Mouse (Mus musculus) limb, embryonic 15.5 days (tissue): ENCODE measurements around the gene Nat8f4. TPM values are rescaled to one million over a fixed set of nuclear protein-coding genes. Genes with fewer than 3 reads are reported as not detected.
"Not testable (repeated sequence)": the region's sequence is repeated elsewhere in the genome, so short reads cannot be mapped to it uniquely, and the experiment has no call there.

Experiments
- ATAC-seq: fragments of 200-750 bp; cut with Nextera tagmentation; 2 replicates; pipeline ENCODE4 v1.8.0; 2017; ENCODE audit warnings: low read depth, moderate TSS enrichment; ENCODE audit not compliant: insufficient number of reproducible peaks, low FRiP score, low TSS enrichment
- H3K27ac ChIP-seq: fragments of 300-500 bp; sonication (generic); 2 replicates; pipeline ENCODE4 v1.5.1; 2015; ENCODE audit warnings: moderate library complexity, mild to moderate bottlenecking, inconsistent platforms
- H3K27me3 ChIP-seq: fragments of 300-500 bp; sonication (generic); 2 replicates; pipeline ENCODE4 v1.6.1; 2015; ENCODE audit warnings: inconsistent platforms
- H3K36me3 ChIP-seq: fragments of 300-500 bp; sonication (generic); 2 replicates; pipeline ENCODE4 v1.6.1; 2015; ENCODE audit warnings: inconsistent platforms
- H3K4me1 ChIP-seq: fragments of 300-500 bp; sonication (generic); 2 replicates; pipeline ENCODE4 v1.6.1; 2015; ENCODE audit warnings: inconsistent platforms
- H3K4me2 ChIP-seq: fragments of 300-500 bp; sonication (generic); 2 replicates; pipeline ENCODE4 v1.6.1; 2015; ENCODE audit warnings: mild to moderate bottlenecking, inconsistent platforms
- H3K4me3 ChIP-seq: fragments of 300-500 bp; sonication (generic); 2 replicates; pipeline ENCODE4 v1.5.1; 2015; ENCODE audit warnings: mild to moderate bottlenecking, inconsistent platforms
- H3K9ac ChIP-seq: fragments of 300-500 bp; sonication (generic); 2 replicates; pipeline ENCODE4 v1.6.1; 2015; ENCODE audit warnings: inconsistent platforms
- H3K9me3 ChIP-seq: fragments of 300-500 bp; sonication (generic); 2 replicates; pipeline ENCODE4 v1.6.1; 2016; ENCODE audit warnings: inconsistent platforms
- WGBS: fragments of 180-500 bp; shearing (Covaris S2); methylation state at CpG from one replicate; pipeline ENCODE4 v1.1.7; 2015; 5-methylcytosine and 5-hydroxymethylcytosine counted together
- polyA plus RNA-seq: library from polyadenylated mRNA; unstranded; fragments of >200 nt; fragmentation: Nextera tagmentation; extraction: Ambion mirVana; gene quantifications from 2 replicates; pipeline ENCODE4 v1.2.1, GENCODE M21; 2015

The Nat8f4 gene
- polyA plus RNA-seq = 1.5 and 1.8 TPM in 2 replicates

DNA sequence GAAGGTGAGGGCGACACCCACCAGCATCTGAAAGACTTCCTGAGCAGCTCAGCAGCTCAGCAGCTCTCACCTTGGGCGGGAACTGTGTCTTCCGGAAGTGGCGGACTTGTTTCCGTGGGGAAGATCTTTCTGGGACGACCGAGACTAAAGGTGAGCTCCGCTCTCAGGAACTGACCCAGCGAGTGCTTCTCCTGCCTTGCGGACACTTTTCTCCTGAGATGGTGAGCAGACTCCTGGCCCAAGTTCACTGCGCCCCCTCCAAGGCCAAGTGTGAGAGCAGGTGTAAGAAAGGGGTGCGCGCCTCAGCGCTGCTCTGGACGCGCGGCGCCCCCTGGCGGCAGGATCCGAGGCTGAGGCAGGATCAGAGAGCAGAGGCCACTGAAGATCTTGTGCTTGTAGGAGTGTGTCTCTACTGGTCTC, at the start of gene Nat8f4:
TSS of gene Nat8f4 (minus strand) at position 243 of the 420 bp plus-strand sequence.
- Histone ChIP-seq H3K4me3 (peak within 1 kb of the TSS; percentile 30), H3K4me2 (peak within 1 kb of the TSS; percentile 38)
- not testable (repeated sequence) for H3K9me3 ChIP-seq, H3K4me1 ChIP-seq, H3K27ac ChIP-seq, H3K9ac ChIP-seq, ATAC-seq, H3K27me3 ChIP-seq, H3K36me3 ChIP-seq
- 14% methylated on average over 20 of the region's 20 CpGs for WGBS

- Histone ChIP-seq H3K27ac (no peak overlapping the region), H3K4me2 (no peak overlapping the region), H3K9ac (no peak overlapping the region), H3K27me3 (no peaks in the 10 kb centered on the region), H3K36me3 (peaks cover 90% of the 10 kb centered on the region), H3K4me3 (no peak overlapping the region), H3K9me3 (no peaks in the 10 kb centered on the region), H3K4me1 (no peaks in the 10 kb centered on the region)
- WGBS = 85% methylated on average over 6 of the region's 6 CpGs
- ATAC-seq = no peak
Observed at GRCm38 (mm10) chr6:85948549-85948948, 43.9 kb upstream of the Nat8f4 start.

GRCm38 (mm10) chr6:85942469-85942868, 37.8 kb upstream of the Nat8f4 start:
- ATAC-seq = no peak
- no peak overlapping the region for H3K27ac ChIP-seq
- no peak overlapping the region for H3K4me3 ChIP-seq
- no peaks in the 10 kb centered on the region for H3K4me1 ChIP-seq
- no peaks in the 10 kb centered on the region for H3K27me3 ChIP-seq
- no peak overlapping the region for H3K4me2 ChIP-seq
- peaks cover 50% of the 10 kb centered on the region for H3K36me3 ChIP-seq
- WGBS = 96% methylated on average over 3 of the region's 3 CpGs
- H3K9ac ChIP-seq = no peak overlapping the region
- H3K9me3 ChIP-seq = no peaks in the 10 kb centered on the region

DNA sequence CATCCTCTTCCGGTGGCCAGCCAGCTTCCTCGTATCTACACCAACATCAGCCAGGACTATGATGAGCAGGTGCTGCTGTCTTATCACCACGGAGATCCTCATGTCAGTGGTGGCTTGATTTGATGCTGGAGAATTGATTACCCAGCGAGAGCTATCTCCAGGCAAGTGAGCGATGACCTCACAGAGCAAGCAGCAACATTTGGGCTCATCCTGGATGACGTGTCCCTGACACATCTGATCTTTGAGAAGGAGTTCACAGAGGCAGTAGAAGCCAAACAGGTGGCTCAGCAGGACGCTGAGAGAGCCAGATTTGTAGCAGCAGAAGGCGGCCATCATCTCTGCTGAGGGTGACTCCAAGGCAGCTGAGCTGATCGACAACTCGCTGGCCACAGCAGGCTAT, 34.0 kb upstream of the Nat8f4 start:
- peaks cover 13% of the 10 kb centered on the region for H3K36me3 ChIP-seq
- WGBS = 72% methylated on average over 10 of the region's 10 CpGs

GRCm38 (mm10) chr6:85936508-85937465, 32.1 kb upstream of the Nat8f4 start:
- H3K4me1 ChIP-seq, H3K9me3 ChIP-seq, H3K27me3 ChIP-seq: not testable (repeated sequence)
- Histone ChIP-seq H3K4me3 (peak overlapping the region; percentile 51), H3K9ac (peak overlapping the region; percentile 31), H3K36me3 (peaks cover 12% of the 10 kb centered on the region; the same call in 1 of the 2 replicates), H3K4me2 (peak overlapping the region; percentile 59), H3K27ac (peak overlapping the region; percentile 73)
- ATAC-seq = peak; percentile 89
- 1% methylated on average over 50 of the region's 50 CpGs for WGBS

More for the DNA sequence above, 34.0 kb upstream of the Nat8f4 start:
- Histone ChIP-seq H3K4me3 (no peak overlapping the region), H3K27ac (no peak overlapping the region), H3K9me3 (no peaks in the 10 kb centered on the region), H3K4me2 (no peak overlapping the region), H3K27me3 (no peaks in the 10 kb centered on the region), H3K9ac (no peak overlapping the region), H3K4me1 (0 out of 2 replicates have a peak, but pooled peaks cover 3% of the 10 kb centered on the region)
- ATAC-seq = no peak

GRCm38 (mm10) chr6:85935646-85936045, 31.0 kb upstream of the Nat8f4 start:
- no peaks in the 10 kb centered on the region for H3K27me3 ChIP-seq
- H3K9me3 ChIP-seq = no peaks in the 10 kb centered on the region
- WGBS = 64% methylated on average over 3 of the region's 3 CpGs
- no peak for ATAC-seq
- peaks cover 13% of the 10 kb centered on the region; the same call in 1 of the 2 replicates for H3K36me3 ChIP-seq
- H3K27ac ChIP-seq = no peak overlapping the region
- no peak overlapping the region for H3K9ac ChIP-seq
- no peak overlapping the region for H3K4me3 ChIP-seq
- 0 out of 2 replicates have a peak, but pooled peaks cover 3% of the 10 kb centered on the region for H3K4me1 ChIP-seq
- H3K4me2 ChIP-seq = no peak overlapping the region

- Histone ChIP-seq H3K36me3 (peaks cover 25% of the 10 kb centered on the region), H3K9me3 (no peaks in the 10 kb centered on the region), H3K4me1 (0 out of 2 replicates have a peak, but pooled peaks cover 3% of the 10 kb centered on the region), H3K4me3 (no peak overlapping the region), H3K27me3 (no peaks in the 10 kb centered on the region), H3K27ac (no peak overlapping the region), H3K4me2 (no peak overlapping the region), H3K9ac (no peak overlapping the region)
- no peak for ATAC-seq
- WGBS = 83% methylated on average over 8 of the region's 8 CpGs
Observed at GRCm38 (mm10) chr6:85934047-85934446, 29.4 kb upstream of the Nat8f4 start.

GRCm38 (mm10) chr6:85929312-85929711, 24.6 kb upstream of the Nat8f4 start:
- Histone ChIP-seq H3K9ac (no peak overlapping the region), H3K36me3 (peaks cover 65% of the 10 kb centered on the region), H3K4me1 (no peaks in the 10 kb centered on the region), H3K4me3 (no peak overlapping the region), H3K9me3 (no peaks in the 10 kb centered on the region), H3K27me3 (no peaks in the 10 kb centered on the region), H3K27ac (no peak overlapping the region), H3K4me2 (no peak overlapping the region)
- no peak for ATAC-seq
- 85% methylated on average over 1 of the region's 1 CpGs for whole genome bisulfite sequencing

DNA sequence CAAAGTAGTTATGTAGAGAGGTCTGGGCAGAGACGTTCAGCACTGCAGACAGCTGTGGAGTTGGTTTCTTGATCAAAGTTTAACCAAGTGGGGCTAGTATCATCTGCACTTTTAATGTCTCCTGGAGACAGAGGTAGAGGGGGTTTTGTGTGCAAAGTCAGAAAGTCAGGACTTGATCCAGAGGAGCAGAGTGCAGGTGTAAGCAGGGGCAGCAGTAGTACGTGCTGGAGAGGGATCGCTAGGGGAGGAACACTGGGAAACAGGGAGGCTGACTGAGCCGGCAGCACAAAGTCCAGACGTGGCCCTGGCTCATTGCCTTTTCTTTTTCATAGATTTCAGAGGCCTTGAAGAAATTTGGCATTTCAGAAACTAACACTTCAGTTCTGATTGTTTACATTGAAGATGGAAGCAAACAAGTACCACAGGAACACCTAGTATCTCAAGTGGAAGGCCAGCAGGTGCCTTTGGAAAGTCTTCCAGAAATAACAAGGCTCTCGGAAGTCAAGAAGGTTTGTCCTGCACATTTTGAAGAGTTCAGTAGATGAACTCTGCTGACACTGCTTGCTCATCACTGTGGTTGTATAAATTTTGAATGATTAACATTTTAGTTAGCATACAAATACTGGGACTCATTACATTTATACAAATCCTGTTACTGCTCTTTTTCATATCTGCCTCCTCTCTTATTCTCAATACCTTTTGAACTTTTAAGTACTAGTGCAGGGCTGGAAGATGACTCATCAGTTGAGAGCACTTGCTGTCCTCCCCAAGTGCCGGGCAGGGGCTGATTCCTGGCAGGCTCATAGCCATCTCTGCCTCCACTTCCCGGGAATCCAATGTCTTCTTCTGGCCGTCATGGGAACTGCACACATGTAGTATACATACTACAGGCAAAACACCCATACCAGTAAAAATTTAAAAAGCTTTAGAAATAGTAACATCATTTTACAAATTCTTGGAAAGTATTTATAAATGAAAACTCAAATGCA, 23.1 kb upstream of the Nat8f4 start:
- Histone ChIP-seq H3K36me3 (peaks cover 61% of the 10 kb centered on the region), H3K27me3 (no peaks in the 10 kb centered on the region), H3K9ac (no peak overlapping the region), H3K4me1 (no peaks in the 10 kb centered on the region), H3K4me3 (no peak overlapping the region), H3K4me2 (no peak overlapping the region), H3K27ac (no peak overlapping the region), H3K9me3 (no peaks in the 10 kb centered on the region)
- 90% methylated on average over 9 of the region's 9 CpGs for WGBS
- ATAC-seq = no peak

DNA sequence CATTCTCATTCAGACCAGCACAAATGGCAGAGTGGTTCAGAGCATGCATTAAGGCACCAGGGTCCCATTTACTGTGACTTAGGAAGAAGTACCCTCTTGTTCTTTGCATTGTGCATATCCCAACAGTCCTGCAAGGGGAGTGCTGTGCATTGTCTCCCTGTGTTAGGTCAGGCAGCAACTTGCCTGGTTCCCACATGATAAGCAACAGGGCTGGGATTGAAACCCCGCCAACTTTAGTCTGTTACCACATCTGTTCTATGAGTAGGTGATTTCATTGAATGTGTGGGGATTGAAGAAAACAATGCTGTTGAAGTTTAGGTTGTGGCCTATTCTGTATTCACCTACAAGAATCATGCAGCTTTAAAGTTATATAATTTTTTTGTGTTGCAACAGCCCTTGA, 22.0 kb upstream of the Nat8f4 start:
- ATAC-seq = no peak
- 76% methylated on average over 1 of the region's 1 CpGs for WGBS
- no peaks in the 10 kb centered on the region for H3K27me3 ChIP-seq
- H3K9ac ChIP-seq = no peak overlapping the region
- H3K9me3 ChIP-seq = no peaks in the 10 kb centered on the region
- no peak overlapping the region for H3K27ac ChIP-seq
- H3K36me3 ChIP-seq = peaks cover 63% of the 10 kb centered on the region
- no peak overlapping the region for H3K4me2 ChIP-seq
- H3K4me3 ChIP-seq = no peak overlapping the region
- H3K4me1 ChIP-seq = no peaks in the 10 kb centered on the region

DNA sequence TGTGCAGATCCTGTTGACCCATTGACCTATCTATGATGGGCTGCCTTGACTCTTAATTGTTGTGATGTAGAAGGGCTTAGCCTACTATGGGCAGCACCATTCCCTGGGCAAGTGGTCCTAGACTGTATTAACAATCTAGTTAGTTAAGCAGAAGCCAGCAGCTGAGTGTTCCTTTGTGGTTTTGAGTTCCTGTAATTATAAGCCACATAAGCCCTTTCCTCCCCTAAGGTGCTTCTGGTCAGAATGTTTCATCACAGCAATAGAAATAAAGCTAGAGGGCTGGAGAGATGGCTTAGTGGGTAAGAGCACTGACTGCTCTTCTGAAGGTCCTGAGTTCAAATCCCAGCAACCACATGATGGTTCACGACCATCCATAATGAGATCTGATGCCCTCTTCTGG, 19.0 kb upstream of the Nat8f4 start:
- 100% methylated on average over 1 of the region's 1 CpGs for WGBS
- Histone ChIP-seq H3K9me3 (no peaks in the 10 kb centered on the region), H3K36me3 (peaks cover 60% of the 10 kb centered on the region)

More for the DNA sequence above, 19.0 kb upstream of the Nat8f4 start:
- H3K4me3 ChIP-seq = no peak overlapping the region
- no peaks in the 10 kb centered on the region for H3K4me1 ChIP-seq
- H3K9ac ChIP-seq = no peak overlapping the region
- no peak for ATAC-seq
- H3K27me3 ChIP-seq = no peaks in the 10 kb centered on the region
- no peak overlapping the region for H3K27ac ChIP-seq
- H3K4me2 ChIP-seq = no peak overlapping the region
